Mouse (Mus musculus): ENCODE results near the gene Mical2. TPM values are rescaled to one million over a fixed set of nuclear protein-coding genes. Genes with fewer than 3 reads are reported as not detected.

The Mical2 gene
- total and polyA plus RNA-seq, 3 experiments, result 0.22 TPM; not detected in 2

- no peaks in the 10 kb centered on the region for H3K27me3 ChIP-seq (ENCODE audit: insufficient read depth, low read length)
- H3K4me1 ChIP-seq (ENCODE audit: insufficient read depth, low read depth, low read length), result no peaks in the 10 kb centered on the region
- ATAC-seq (ENCODE audit: extremely low read depth, insufficient number of reproducible peaks, low FRiP score, poor library complexity, severe bottlenecking) (no peak), DNase-seq (ENCODE audit: low spot score) (no peak)
- TF ChIP-seq CTCF (IDR thresholded peaks at IDR 0.05; ENCODE audit: low read depth, low read length) (no peak), GATA1 (IDR thresholded peaks at IDR 0.05; ENCODE audit: borderline replicate concordance, low read length) (no peak), POLR2AphosphoS5 (IDR thresholded peaks at IDR 0.05; ENCODE audit: insufficient replicate concordance, low read depth, low read length) (no peak), GATA2 (IDR thresholded peaks at IDR 0.05; ENCODE audit: borderline replicate concordance, low read depth, low read length) (no peak), TAL1 (conservative IDR thresholded peaks at IDR 0.05; ENCODE audit: low read depth, low read length) (no peak)
- H3K9me3 ChIP-seq (replicated peaks), result peaks cover 24% of the 10 kb centered on the region
- H3K36me3 ChIP-seq (replicated peaks), result no peaks in the 10 kb centered on the region
- no peak overlapping the region for H3K4me3 ChIP-seq (ENCODE audit: low read depth, low read length)
Observed at GRCm38 (mm10) chr7:112205513-112205912, 20.1 kb upstream of the Mical2 start.

- Histone ChIP-seq H3K27me3 (ENCODE audit: insufficient read depth, low read length) (no peaks in the 10 kb centered on the region), H3K36me3 (replicated peaks) (no peaks in the 10 kb centered on the region), H3K9me3 (replicated peaks) (peaks cover 26% of the 10 kb centered on the region), H3K4me3 (ENCODE audit: low read depth, low read length) (no peak overlapping the region), H3K4me1 (ENCODE audit: insufficient read depth, low read depth, low read length) (no peaks in the 10 kb centered on the region)
- ATAC-seq (ENCODE audit: extremely low read depth, insufficient number of reproducible peaks, low FRiP score, poor library complexity, severe bottlenecking) (no peak), DNase-seq (ENCODE audit: low spot score) (no peak)
- TF ChIP-seq GATA1 (IDR thresholded peaks at IDR 0.05; ENCODE audit: borderline replicate concordance, low read length) (no peak), GATA2 (IDR thresholded peaks at IDR 0.05; ENCODE audit: borderline replicate concordance, low read depth, low read length) (no peak), CTCF (IDR thresholded peaks at IDR 0.05; ENCODE audit: low read depth, low read length) (no peak), POLR2AphosphoS5 (IDR thresholded peaks at IDR 0.05; ENCODE audit: insufficient replicate concordance, low read depth, low read length) (no peak), TAL1 (conservative IDR thresholded peaks at IDR 0.05; ENCODE audit: low read depth, low read length) (no peak)
Observed at GRCm38 (mm10) chr7:112207717-112208116, 17.9 kb upstream of the Mical2 start.

GRCm38 (mm10) chr7:112208323-112209167 is 17.1 kb upstream of the Mical2 start:
- Histone ChIP-seq H3K9me3 (replicated peaks) (peaks cover 32% of the 10 kb centered on the region), H3K27me3 (ENCODE audit: insufficient read depth, low read length) (no peaks in the 10 kb centered on the region), H3K4me1 (ENCODE audit: insufficient read depth, low read depth, low read length) (no peaks in the 10 kb centered on the region), H3K36me3 (replicated peaks) (no peaks in the 10 kb centered on the region), H3K4me3 (ENCODE audit: low read depth, low read length) (no peak overlapping the region)
- DNase-seq (ENCODE audit: low spot score), result no peak
- TF ChIP-seq GATA1 (IDR thresholded peaks at IDR 0.05; ENCODE audit: borderline replicate concordance, low read length), result no peak
- TF ChIP-seq POLR2AphosphoS5 (IDR thresholded peaks at IDR 0.05; ENCODE audit: insufficient replicate concordance, low read depth, low read length), result no peak
- no peak for ATAC-seq (ENCODE audit: extremely low read depth, insufficient number of reproducible peaks, low FRiP score, poor library complexity, severe bottlenecking)

- no peak for TF ChIP-seq CTCF (IDR thresholded peaks at IDR 0.05; ENCODE audit: low read depth, low read length)
- no peak for TF ChIP-seq GATA2 (IDR thresholded peaks at IDR 0.05; ENCODE audit: borderline replicate concordance, low read depth, low read length)
- TF ChIP-seq POLR2AphosphoS5 (IDR thresholded peaks at IDR 0.05; ENCODE audit: insufficient replicate concordance, low read depth, low read length), result no peak
- TF ChIP-seq TAL1 (conservative IDR thresholded peaks at IDR 0.05; ENCODE audit: low read depth, low read length), result no peak
- no peak for TF ChIP-seq GATA1 (IDR thresholded peaks at IDR 0.05; ENCODE audit: borderline replicate concordance, low read length)
- ATAC-seq (ENCODE audit: extremely low read depth, insufficient number of reproducible peaks, low FRiP score, poor library complexity, severe bottlenecking) (no peak), DNase-seq (ENCODE audit: low spot score) (no peak)
- Histone ChIP-seq H3K9me3 (replicated peaks) (peaks cover 31% of the 10 kb centered on the region), H3K4me3 (ENCODE audit: low read depth, low read length) (no peak overlapping the region), H3K36me3 (replicated peaks) (no peaks in the 10 kb centered on the region), H3K27me3 (ENCODE audit: insufficient read depth, low read length) (no peaks in the 10 kb centered on the region; the same call in 1 of the 2 replicates), H3K4me1 (ENCODE audit: insufficient read depth, low read depth, low read length) (no peaks in the 10 kb centered on the region)
Observed at GRCm38 (mm10) chr7:112209621-112210020, 16.0 kb upstream of the Mical2 start.

- no peaks in the 10 kb centered on the region; the same call in 1 of the 2 replicates for H3K27me3 ChIP-seq (ENCODE audit: insufficient read depth, low read length)
- H3K36me3 ChIP-seq (replicated peaks), result no peaks in the 10 kb centered on the region
- no peak for DNase-seq (ENCODE audit: low spot score)
- TF ChIP-seq CTCF (IDR thresholded peaks at IDR 0.05; ENCODE audit: low read depth, low read length) (no peak), GATA2 (IDR thresholded peaks at IDR 0.05; ENCODE audit: borderline replicate concordance, low read depth, low read length) (no peak), GATA1 (IDR thresholded peaks at IDR 0.05; ENCODE audit: borderline replicate concordance, low read length) (no peak), POLR2AphosphoS5 (IDR thresholded peaks at IDR 0.05; ENCODE audit: insufficient replicate concordance, low read depth, low read length) (no peak), TAL1 (conservative IDR thresholded peaks at IDR 0.05; ENCODE audit: low read depth, low read length) (no peak)
- ATAC-seq (ENCODE audit: extremely low read depth, insufficient number of reproducible peaks, low FRiP score, poor library complexity, severe bottlenecking), result no peak
- H3K4me3 ChIP-seq (ENCODE audit: low read depth, low read length), result no peak overlapping the region
- no peaks in the 10 kb centered on the region for H3K4me1 ChIP-seq (ENCODE audit: insufficient read depth, low read depth, low read length)
- H3K9me3 ChIP-seq (replicated peaks), result peaks cover 24% of the 10 kb centered on the region
Observed at GRCm38 (mm10) chr7:112212921-112213721, 12.5 kb upstream of the Mical2 start.

GRCm38 (mm10) chr7:112215871-112216270 is 9.8 kb upstream of the Mical2 start:
- Histone ChIP-seq H3K36me3 (replicated peaks) (no peaks in the 10 kb centered on the region), H3K4me1 (ENCODE audit: insufficient read depth, low read depth, low read length) (no peaks in the 10 kb centered on the region), H3K9me3 (replicated peaks) (peaks cover 21% of the 10 kb centered on the region), H3K4me3 (ENCODE audit: low read depth, low read length) (no peak overlapping the region), H3K27me3 (ENCODE audit: insufficient read depth, low read length) (no peaks in the 10 kb centered on the region; the same call in 1 of the 2 replicates)
- DNase-seq (ENCODE audit: low spot score) (no peak), ATAC-seq (ENCODE audit: extremely low read depth, insufficient number of reproducible peaks, low FRiP score, poor library complexity, severe bottlenecking) (no peak)
- TF ChIP-seq GATA2 (IDR thresholded peaks at IDR 0.05; ENCODE audit: borderline replicate concordance, low read depth, low read length) (no peak), GATA1 (IDR thresholded peaks at IDR 0.05; ENCODE audit: borderline replicate concordance, low read length) (no peak), CTCF (IDR thresholded peaks at IDR 0.05; ENCODE audit: low read depth, low read length) (no peak), POLR2AphosphoS5 (IDR thresholded peaks at IDR 0.05; ENCODE audit: insufficient replicate concordance, low read depth, low read length) (no peak), TAL1 (conservative IDR thresholded peaks at IDR 0.05; ENCODE audit: low read depth, low read length) (no peak)

All from G1E (cell line).